Mouse (Mus musculus) mature B cell (primary cell): ENCODE measurements around the gene Retreg2.

Experiments
- in situ Hi-C: fragments of 300-500 bp; cut with MboI; formaldehyde crosslinking; loops from 2 replicates; pipeline ENCODE4 v1.14.3; 2019

Retreg2 gene

DNA sequence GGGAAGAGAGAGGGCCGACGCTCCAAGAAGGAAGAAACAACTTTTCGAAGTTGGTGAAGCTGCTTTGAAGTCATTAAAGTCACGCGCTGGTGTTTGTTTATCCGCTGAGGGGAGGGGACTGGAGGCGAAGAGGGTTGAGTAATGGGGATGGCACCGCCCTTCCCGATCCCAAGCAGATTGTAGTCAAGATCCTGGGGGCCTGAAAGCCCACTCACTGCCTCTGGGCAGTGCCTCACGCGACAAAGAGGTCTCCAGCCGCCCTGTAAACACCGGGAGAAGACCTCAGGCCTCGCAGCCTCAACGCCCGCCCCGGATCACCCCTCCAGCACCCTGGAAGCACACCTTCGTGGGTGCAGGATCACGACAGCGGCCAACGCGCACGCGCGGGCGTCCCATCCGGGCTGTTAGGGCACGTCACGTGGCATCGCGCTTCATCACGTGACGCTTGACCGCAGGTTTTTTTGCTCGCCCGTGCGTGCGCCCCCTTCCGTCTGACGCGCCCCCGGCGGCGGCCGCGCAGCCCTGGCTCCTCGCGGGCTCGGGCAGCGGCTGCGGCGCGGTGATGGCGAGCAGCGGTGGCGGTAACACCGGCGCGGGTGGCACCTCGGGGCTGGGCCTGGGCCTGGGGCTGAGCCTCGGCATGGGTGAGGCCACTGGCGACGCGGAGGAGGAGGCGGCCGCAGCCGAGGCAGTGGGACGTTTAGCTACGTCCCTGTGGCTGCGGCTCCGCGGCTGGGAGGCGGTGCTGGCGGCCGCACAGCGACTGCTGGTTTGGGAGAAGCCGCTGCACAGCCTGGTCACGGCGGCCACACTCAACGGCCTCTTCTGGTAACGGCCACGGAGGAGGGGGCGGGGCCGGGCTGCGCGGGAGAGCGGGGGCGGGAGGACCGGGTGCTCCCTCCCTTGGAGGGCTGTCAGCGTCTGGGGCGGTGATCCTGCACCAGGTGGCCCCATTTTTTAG, at the start of gene Retreg2, which contains the start of gene Cnppd1:
TSS of gene Retreg2 (plus strand) at position 478 of the 961 bp plus-strand sequence.
TSS of gene Cnppd1 (minus strand) at position 411 of the 961 bp plus-strand sequence.
- in situ Hi-C loops = no loop called here

DNA sequence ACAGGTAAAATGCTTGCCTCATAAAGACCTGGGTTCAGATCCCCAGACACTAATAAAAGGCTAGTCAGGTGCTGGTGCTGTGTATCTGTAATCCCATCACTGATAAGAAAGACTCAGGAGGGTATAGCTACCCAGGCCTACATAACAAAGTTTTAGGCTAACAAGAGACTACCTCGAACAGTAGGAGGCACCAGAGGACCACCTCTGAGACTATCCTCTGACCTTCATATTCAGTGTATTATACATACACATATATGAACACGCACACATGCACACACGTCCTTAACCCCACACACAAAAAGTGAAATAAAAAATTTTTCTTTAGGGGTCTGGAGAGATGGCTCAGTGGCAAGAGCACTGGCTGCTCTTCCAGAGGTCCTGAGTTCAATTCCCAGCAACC, 20.4 kb upstream of the Retreg2 start:
- in situ Hi-C loops = no loop called here

DNA sequence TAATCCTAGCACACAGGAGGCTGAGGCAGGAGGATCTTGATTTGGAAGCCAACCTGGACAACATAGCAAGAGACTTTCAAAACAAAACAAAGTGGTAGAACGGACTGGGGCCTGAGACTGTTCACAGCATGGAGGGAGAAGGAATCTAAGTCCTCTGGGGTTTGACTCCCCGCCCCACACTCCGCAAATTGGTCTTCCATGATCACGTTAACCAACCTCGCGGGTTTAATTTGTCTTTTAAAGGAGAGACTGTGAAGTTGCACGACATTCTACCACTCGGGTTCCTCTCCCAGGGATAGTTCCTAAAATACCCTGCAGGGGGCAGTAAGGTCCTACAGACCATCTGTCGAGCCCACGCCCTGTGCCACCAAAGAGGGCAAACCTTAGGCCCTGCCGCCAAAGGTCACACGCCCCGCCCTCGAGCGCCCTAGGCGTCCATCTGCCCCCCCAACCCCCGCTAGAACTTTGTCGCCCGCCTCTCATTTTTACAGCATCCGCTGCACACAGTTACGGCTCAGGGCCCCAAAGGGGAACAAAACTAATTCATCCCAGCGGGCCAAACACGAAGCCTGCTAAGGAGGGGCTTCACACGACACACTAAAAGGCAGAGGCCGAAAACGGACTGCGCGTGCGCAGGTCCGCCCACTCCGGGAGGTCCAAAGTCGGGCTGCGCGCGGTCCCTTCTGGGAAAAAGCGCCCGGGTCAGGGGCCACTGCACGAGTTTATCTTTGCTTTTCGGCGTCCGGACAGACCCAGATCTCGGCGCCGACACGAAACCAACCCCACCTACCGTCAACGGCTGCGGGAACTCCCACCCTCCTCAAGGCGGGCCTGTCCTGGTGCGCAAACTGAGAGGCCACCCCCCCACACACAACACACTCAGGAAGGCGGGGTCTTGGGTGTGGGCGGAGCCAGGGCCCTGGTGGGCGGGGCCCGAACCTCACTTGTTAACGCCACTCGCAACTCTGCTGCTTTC, 17.9 kb upstream of the Retreg2 start, which contains the start of gene Nhej1:
TSS of gene Nhej1 (minus strand) at position 855 of the 976 bp plus-strand sequence.
- in situ Hi-C loops = no loop called here

DNA sequence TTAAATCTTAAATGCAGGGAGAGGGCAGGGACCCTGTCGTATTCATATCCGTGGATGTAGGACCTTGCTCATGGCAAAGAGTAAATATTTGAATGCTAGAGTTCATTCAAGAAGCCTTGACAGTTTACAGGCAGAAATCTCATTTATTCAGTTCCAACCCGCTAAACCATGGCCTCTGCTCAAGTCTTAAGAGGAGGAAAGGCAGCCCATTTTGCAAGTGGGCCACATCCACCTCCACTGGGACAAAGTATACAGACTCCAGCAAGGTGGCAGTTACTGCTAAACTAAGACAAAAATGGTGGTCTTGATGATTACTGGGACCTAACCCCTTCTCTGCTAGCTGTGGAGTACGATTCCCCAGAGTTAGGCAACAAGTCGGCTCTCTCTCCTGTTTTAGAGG, 17.2 kb upstream of the Retreg2 start:
- in situ Hi-C loops = no loop called here

GRCm38 (mm10) chr1:75128641-75129040, 13.9 kb upstream of the Retreg2 start:
- in situ Hi-C loops = no loop called here

GRCm38 (mm10) chr1:75133421-75134207, 9.0 kb upstream of the Retreg2 start, which contains the start of gene Slc23a3:
Gene Slc23a3 (minus strand): TSS chr1:75133890.
- in situ Hi-C loops = no loop called here

DNA sequence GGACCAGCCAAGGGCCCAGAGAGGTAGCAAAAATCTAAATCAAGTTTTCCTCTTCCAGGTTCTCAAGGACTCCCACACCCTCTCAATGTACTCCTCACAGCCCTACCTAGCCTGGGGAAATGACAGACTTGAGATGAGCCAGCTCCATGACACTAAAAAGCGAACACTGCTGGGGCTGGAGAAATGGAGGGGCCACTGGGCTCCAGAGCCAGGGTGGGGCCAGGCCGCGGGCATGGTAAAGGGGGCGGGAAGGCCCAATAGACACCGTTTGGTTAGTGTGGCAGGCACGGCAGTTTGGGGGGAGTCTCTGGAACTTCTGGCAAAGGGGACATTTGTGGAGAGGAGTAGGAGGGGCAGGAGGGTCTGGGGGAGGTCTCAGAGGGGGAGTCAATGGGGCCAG, 6.3 kb upstream of the Retreg2 start:
- in situ Hi-C loops = no loop called here

GRCm38 (mm10) chr1:75136730-75137129, 5.8 kb upstream of the Retreg2 start:
- in situ Hi-C loops = no loop called here

GRCm38 (mm10) chr1:75138448-75138847, 4.1 kb upstream of the Retreg2 start:
- in situ Hi-C loops = no loop called here

DNA sequence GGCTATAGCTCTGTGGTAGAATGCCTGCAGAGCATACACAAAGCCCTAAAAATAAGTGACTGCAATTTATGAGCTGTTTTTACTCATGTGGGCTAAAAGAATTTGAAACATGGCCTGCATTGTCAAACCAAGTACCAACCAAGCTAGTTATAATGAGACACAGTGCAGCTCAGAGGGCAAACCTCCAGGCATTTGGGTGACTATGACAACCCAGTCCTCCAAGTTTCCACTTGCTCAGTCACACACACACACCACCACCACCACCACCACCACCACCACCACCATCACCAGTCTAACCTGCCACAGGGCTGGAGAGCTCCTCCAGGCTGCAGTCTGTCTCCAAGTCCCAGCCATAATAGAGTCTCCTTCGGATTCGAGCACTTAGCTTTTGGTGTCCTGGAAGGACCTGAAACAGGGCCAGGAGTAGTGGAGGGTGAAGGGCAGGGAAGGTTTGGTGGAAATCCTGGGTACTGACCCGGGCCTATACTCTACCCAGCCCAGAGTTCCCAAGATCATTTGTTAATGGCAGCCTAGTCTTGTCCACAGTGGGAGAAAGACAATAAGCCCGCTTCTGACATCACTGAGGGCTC, 1.9 kb upstream of the Retreg2 start:
- in situ Hi-C loops = no loop called here

- in situ Hi-C loops = no loop called here
These were observed 940 bp upstream of the Retreg2 start for GRCm38 (mm10) chr1:75141486-75142190.

- in situ Hi-C loops = no loop called here
These were observed 3.0 kb downstream of the Retreg2 start for GRCm38 (mm10) chr1:75145589-75145988.

DNA sequence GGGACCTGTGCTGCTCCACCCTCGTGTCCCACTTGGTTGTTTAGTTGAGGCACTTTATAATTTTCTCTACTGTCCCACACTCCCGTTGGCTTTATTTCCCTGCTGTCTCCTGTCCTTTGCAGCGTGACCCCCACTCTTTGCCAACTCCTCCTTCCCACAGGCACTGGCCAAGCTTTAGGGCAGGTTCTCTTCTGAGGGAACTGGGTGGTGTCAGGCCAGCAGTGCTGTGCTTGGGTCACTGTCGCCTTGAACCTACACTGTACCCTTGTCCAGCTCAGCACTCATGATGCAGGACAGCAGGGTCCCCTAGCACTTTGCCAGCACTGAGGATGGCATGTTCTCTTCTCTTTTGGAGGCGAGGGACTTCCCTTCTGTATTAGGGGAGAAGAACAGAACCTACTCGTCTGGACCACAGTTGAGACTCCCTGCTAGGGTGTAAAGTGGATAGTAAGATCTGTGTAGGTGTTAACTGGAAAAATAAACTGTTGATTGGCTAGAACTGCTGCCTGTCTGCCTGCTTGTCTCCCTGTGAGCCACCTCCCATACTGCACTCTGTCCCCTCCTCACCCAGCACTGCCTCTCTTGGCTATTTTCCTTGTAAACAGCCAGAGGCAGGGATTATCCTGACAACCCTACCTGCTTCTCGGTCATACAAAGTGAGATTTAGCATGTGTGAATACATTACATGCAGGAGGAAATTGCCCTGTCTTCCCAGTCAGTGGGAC, 5.0 kb downstream of the Retreg2 start:
- in situ Hi-C loops = no loop called here

GRCm38 (mm10) chr1:75148727-75149126, 6.1 kb downstream of the Retreg2 start:
- in situ Hi-C loops = no loop called here

GRCm38 (mm10) chr1:75155837-75156236, 13.3 kb downstream of the Retreg2 start:
- in situ Hi-C loops = no loop called here

DNA sequence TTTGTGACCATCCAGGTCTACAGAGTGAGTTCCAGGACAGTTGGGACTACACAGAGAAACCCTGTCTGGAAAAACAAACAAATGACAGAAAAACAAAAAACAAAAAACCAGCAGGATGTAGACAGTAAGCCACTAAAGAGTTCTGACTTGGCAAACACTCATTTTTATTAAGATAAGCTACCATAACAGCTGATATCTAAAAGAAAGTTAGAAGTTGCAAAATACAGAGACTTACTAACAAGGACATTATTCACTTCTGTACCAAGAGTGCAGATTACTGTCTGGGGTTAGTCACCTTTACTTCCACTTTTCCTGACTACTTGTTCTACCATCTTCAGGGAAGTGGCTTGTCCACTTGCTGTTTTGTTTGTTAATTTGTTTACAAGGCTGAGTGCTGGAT, 16.4 kb downstream of the Retreg2 start:
- in situ Hi-C loops = no loop called here

DNA sequence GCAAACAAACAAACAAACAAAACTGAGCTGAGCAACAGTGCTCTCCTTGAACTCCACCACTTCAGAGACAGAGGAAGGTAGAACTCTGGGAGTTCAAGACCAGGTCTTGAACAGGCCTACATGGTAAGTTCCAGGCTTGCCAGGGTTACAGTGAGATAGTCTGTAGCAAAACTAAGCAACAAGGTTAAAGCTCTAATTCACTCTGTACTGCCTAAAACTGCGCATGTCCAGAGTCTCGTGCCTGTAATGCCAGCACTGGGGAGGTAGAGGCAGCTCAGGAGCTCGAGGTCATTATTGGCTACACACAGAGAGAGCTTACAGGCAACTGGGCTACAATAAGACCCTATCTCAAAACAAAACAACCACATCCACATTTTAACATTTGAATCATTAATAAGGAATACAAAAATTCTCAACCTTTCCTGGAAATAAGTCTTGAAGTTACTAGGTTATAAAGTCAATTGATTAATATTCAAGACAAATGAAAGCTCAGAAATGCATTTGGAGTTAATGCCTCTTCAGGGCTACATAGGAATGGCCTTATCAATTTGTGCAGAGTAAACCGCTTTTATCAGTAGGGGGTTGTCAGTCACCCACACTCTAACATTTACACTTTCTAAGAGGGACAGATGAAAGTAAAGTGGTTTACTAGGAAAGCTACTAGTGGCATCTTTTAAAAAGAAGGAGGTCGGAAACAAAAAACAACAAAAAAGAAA, 17.1 kb downstream of the Retreg2 start:
- in situ Hi-C loops = no loop called here

DNA sequence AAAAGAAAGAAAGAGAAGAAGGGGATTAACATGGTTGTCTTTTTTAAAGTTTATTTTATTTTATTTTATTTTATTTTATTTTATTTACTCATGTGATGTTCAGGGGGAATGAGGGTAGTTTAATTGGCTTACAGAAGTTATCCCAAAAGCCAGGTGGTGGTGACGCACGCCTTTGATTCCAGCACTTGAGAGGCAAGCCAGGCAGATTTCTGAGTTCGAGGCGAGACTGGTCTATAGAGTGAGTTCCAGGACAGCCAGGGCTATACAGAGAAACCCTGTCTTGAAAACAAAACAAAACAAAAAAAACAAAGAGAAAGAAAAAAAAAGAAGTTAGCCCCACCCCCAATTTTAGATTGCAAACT, 17.7 kb downstream of the Retreg2 start:
- in situ Hi-C loops = no loop called here

GRCm38 (mm10) chr1:75168093-75168471, 25.5 kb downstream of the Retreg2 start:
- in situ Hi-C loops = no loop called here
